Mouse (Mus musculus) heart, adult 2 months (tissue): Measurements from ENCODE around the gene Wasl. TPM values are rescaled to one million over a fixed set of nuclear protein-coding genes. Genes with fewer than 3 reads are reported as not detected.

ENCODE experiments used
- DNase-seq, 2 experiments: peaks; one replicate each; pipeline ENCODE4 v3.0.0; 2021
- H3K27ac ChIP-seq: fragments of 200-600 bp; 2 replicates; pipeline ENCODE4 v1.8.1; 2022
- H3K27me3 ChIP-seq: fragments of 200-500 bp; 2 replicates; pipeline ENCODE4 v1.6.1; 2012; ENCODE audit warnings: mild to moderate bottlenecking, low read length, inconsistent platforms, mixed read lengths; ENCODE audit not compliant: control insufficient read depth, insufficient read depth
- H3K36me3 ChIP-seq: fragments of 200-500 bp; 2 replicates; pipeline ENCODE4 v1.6.1; 2012; ENCODE audit warnings: low read length, inconsistent platforms; ENCODE audit not compliant: control insufficient read depth, insufficient read depth
- H3K4me1 ChIP-seq: fragments of 200-500 bp; 2 replicates; pipeline ENCODE4 v1.6.1; 2011; ENCODE audit warnings: low read length; ENCODE audit not compliant: control insufficient read depth, insufficient read depth
- H3K4me3 ChIP-seq: fragments of 200-600 bp; 2 replicates; pipeline ENCODE4 v1.8.1; 2022
- H3K79me2 ChIP-seq: fragments of 200-500 bp; replicated peaks from 2 replicates; pipeline ENCODE4 v1.6.1; 2012; ENCODE audit warnings: mild to moderate bottlenecking, inconsistent platforms, low read length, moderate library complexity, mixed read lengths; ENCODE audit not compliant: control insufficient read depth, insufficient read depth
- H3K9ac ChIP-seq: fragments of 200-500 bp; 2 replicates; pipeline ENCODE4 v1.6.1; 2012; ENCODE audit warnings: low read depth, mild to moderate bottlenecking, control low read depth, inconsistent platforms, low read length, mixed read lengths
- CTCF ChIP-seq: fragments of 200-600 bp; IDR thresholded peaks from 2 replicates; pipeline ENCODE4 v1.8.1; 2022; ENCODE audit warnings: antibody characterized with exemption, mild to moderate bottlenecking, moderate library complexity
- EP300 ChIP-seq: fragments of 200-500 bp; IDR thresholded peaks from 2 replicates; pipeline ENCODE4 v1.6.1; 2011; ENCODE audit warnings: low read depth, low read length, control low read depth; ENCODE audit not compliant: insufficient read depth
- POLR2A ChIP-seq: fragments of 200-500 bp; IDR thresholded peaks from 2 replicates; pipeline ENCODE4 v1.6.1; 2011; ENCODE audit warnings: mild to moderate bottlenecking, low read depth, low read length, control low read depth; ENCODE audit not compliant: insufficient read depth
- WGBS: fragments of 180-500 bp; shearing (Covaris S2); methylation state at CpG from one replicate; pipeline ENCODE4 v1.1.7; 2018; 5-methylcytosine and 5-hydroxymethylcytosine counted together
- intact Hi-C: fragments of 180-260 bp; cut with DNase I; formaldehyde crosslinking; loops from one replicate; pipeline ENCODE4 v1.15.1; 2025
- polyA plus RNA-seq: library from polyadenylated mRNA; depleted of rRNA; stranded (reverse); fragments of >200 nt; gene quantifications from 2 replicates; pipeline ENCODE4 v1.2.3, GENCODE M21; 2012; rRNA removed
- total RNA-seq, 2 experiments: library from RNA; stranded (reverse); gene quantifications; 2 replicates each; pipeline ENCODE4 v1.2.3; 2021

The Wasl gene
- total and polyA plus RNA-seq, 3 experiments: 11.5 to 28.3 (median 27.8) TPM

GRCm38 (mm10) chr6:24571126-24571525, 93.7 kb downstream of the Wasl start:
- Histone ChIP-seq H3K4me3 (peak overlapping the region; percentile 38), H3K9ac (peak overlapping the region; percentile 12), H3K27me3 (no peaks in the 10 kb centered on the region), H3K27ac (peak overlapping the region; percentile 74), H3K4me1 (peaks cover 6% of the 10 kb centered on the region), H3K79me2 (no peaks in the 10 kb centered on the region), H3K36me3 (peaks cover 13% of the 10 kb centered on the region)
- 12% methylated on average over 6 of the region's 6 CpGs for WGBS
- DNase-seq: peak in 1 of 2 experiments; percentile 59
- TF ChIP-seq POLR2A: peak; percentile 54; the same call in 1 of the 2 replicates
- TF ChIP-seq EP300: peak; percentile 87
- no peak for TF ChIP-seq CTCF
- intact Hi-C loops: loop anchor here (1.0 to 5.0 kb wide), 2 partner anchors 15 to 91 kb away; no protein-coding TSS in a partner anchor

GRCm38 (mm10) chr6:24570278-24570677, 94.5 kb downstream of the Wasl start:
- peak; percentile 39; the same call in 1 of the 2 replicates for TF ChIP-seq POLR2A
- peak; percentile 63; the same call in 1 of the 2 replicates for TF ChIP-seq EP300
- TF ChIP-seq CTCF: no peak
- intact Hi-C loops: loop anchor here (5.0 kb wide), 1 partner anchor 92 kb away; no protein-coding TSS in a partner anchor
- Histone ChIP-seq H3K27ac (peak overlapping the region; percentile 74), H3K79me2 (no peaks in the 10 kb centered on the region), H3K4me3 (peak overlapping the region; percentile 38), H3K9ac (peak overlapping the region; percentile 63), H3K27me3 (no peaks in the 10 kb centered on the region), H3K4me1 (peaks cover 6% of the 10 kb centered on the region), H3K36me3 (peaks cover 13% of the 10 kb centered on the region)
- peak in 1 of 2 experiments; percentile 48 for DNase-seq
- WGBS: 30% methylated on average over 11 of the region's 11 CpGs

- Histone ChIP-seq H3K27ac (peak overlapping the region; percentile 74), H3K79me2 (no peaks in the 10 kb centered on the region), H3K36me3 (peaks cover 13% of the 10 kb centered on the region), H3K9ac (peak overlapping the region; percentile 70; the same call in 1 of the 2 replicates), H3K4me3 (no peak overlapping the region; the same call in 1 of the 2 replicates), H3K4me1 (peaks cover 6% of the 10 kb centered on the region), H3K27me3 (no peaks in the 10 kb centered on the region)
- TF ChIP-seq EP300: no peak
- TF ChIP-seq CTCF: no peak
- no peak for TF ChIP-seq POLR2A
- no peak for DNase-seq
- intact Hi-C loops: loop anchor here (1.0 to 5.0 kb wide), 6 partner anchors 33 to 153 kb away; no protein-coding TSS in a partner anchor
- 38% methylated on average over 1 of the region's 1 CpGs for WGBS
Measured at GRCm38 (mm10) chr6:24569711-24570110, 95.1 kb downstream of the Wasl start.

- H3K36me3 ChIP-seq: peaks cover 13% of the 10 kb centered on the region
- H3K79me2 ChIP-seq: no peaks in the 10 kb centered on the region
- no peak overlapping the region for H3K4me3 ChIP-seq
- peak overlapping the region; percentile 74 for H3K27ac ChIP-seq
- no peak overlapping the region for H3K9ac ChIP-seq
- DNase-seq: no peak
- peaks cover 6% of the 10 kb centered on the region for H3K4me1 ChIP-seq
- intact Hi-C loops: loop anchor here (1.0 to 5.0 kb wide), 5 partner anchors 33 to 153 kb away; no protein-coding TSS in a partner anchor
- WGBS: 53% methylated on average over 5 of the region's 5 CpGs
- no peaks in the 10 kb centered on the region for H3K27me3 ChIP-seq
- TF ChIP-seq CTCF (peak; percentile 83), POLR2A (no peak), EP300 (no peak)
Measured at GRCm38 (mm10) chr6:24568963-24569362, 95.8 kb downstream of the Wasl start.

GRCm38 (mm10) chr6:24564886-24565285, 99.9 kb downstream of the Wasl start:
- Histone ChIP-seq H3K79me2 (no peaks in the 10 kb centered on the region), H3K27ac (no peak overlapping the region), H3K27me3 (no peaks in the 10 kb centered on the region), H3K36me3 (peaks cover 6% of the 10 kb centered on the region), H3K4me1 (peaks cover 2% of the 10 kb centered on the region; the same call in 1 of the 2 replicates), H3K4me3 (no peak overlapping the region), H3K9ac (no peak overlapping the region)
- no peak for DNase-seq
- WGBS: 62% methylated on average over 1 of the region's 1 CpGs
- no peak for TF ChIP-seq POLR2A
- no peak for TF ChIP-seq EP300
- no peak for TF ChIP-seq CTCF
- intact Hi-C loops: loop anchor here (5.0 kb wide), 2 partner anchors 37 to 157 kb away; no protein-coding TSS in a partner anchor

GRCm38 (mm10) chr6:24564081-24564480, 100.7 kb downstream of the Wasl start:
- intact Hi-C loops: no loop called here
- Histone ChIP-seq H3K27me3 (no peaks in the 10 kb centered on the region), H3K79me2 (no peaks in the 10 kb centered on the region), H3K4me1 (no peaks in the 10 kb centered on the region; the same call in 1 of the 2 replicates), H3K9ac (no peak overlapping the region), H3K27ac (no peak overlapping the region), H3K36me3 (peaks cover 3% of the 10 kb centered on the region), H3K4me3 (no peak overlapping the region)
- TF ChIP-seq CTCF (peak; percentile 33), EP300 (no peak)
- WGBS: 46% methylated on average over 9 of the region's 9 CpGs
- DNase-seq: no peak

Other genes starting within 250 kb of the Wasl start
- gene Iqub, start 149.9 kb downstream of the Wasl start, total RNA-seq: under 1 TPM; 0.47 to 0.52 TPM
- gene Iqub, start 149.9 kb downstream of the Wasl start, polyA plus RNA-seq: 0.06 and 0.08 TPM in 2 replicates
- gene Ndufa5, start 137.0 kb downstream of the Wasl start, total RNA-seq: 1,000 to 10,000 TPM; 1,490 to 1,734 TPM
- 66.3 and 92.6 TPM in 2 replicates for gene Ndufa5, start 137.0 kb downstream of the Wasl start, polyA plus RNA-seq
- 10 to 100 TPM; 61.4 to 69.9 TPM for gene Asb15, start 136.9 kb downstream of the Wasl start, total RNA-seq
- 31.0 and 61.4 TPM in 2 replicates for gene Asb15, start 136.9 kb downstream of the Wasl start, polyA plus RNA-seq
- 100 to 1,000 TPM; 691 to 757 TPM for gene Lmod2, start 67.2 kb downstream of the Wasl start, total RNA-seq
- 191 and 268 TPM in 2 replicates for gene Lmod2, start 67.2 kb downstream of the Wasl start, polyA plus RNA-seq
- gene Hyal6, start 68.2 kb upstream of the Wasl start, total RNA-seq: not detected
- not detected in 2 replicates for gene Hyal6, start 68.2 kb upstream of the Wasl start, polyA plus RNA-seq
- not detected for gene Hyal4, start 83.3 kb upstream of the Wasl start, total RNA-seq
- gene Hyal4, start 83.3 kb upstream of the Wasl start, polyA plus RNA-seq: not detected in 2 replicates
- not detected for gene Spam1, start 126.2 kb upstream of the Wasl start, total RNA-seq
- 0.04 TPM in 1 of 2 replicates, not detected in the other for gene Spam1, start 126.2 kb upstream of the Wasl start, polyA plus RNA-seq
- gene Hyal5, start 193.0 kb upstream of the Wasl start, total RNA-seq: not detected
- gene Hyal5, start 193.0 kb upstream of the Wasl start, polyA plus RNA-seq: not detected in 2 replicates